Mouse (Mus musculus) heart, adult 11 months (tissue): Measurements from ENCODE around the gene Nrd1.

ENCODE experiments used
- DNase-seq: peaks from one replicate; pipeline ENCODE4 v3.0.0; 2022

The Nrd1 gene

DNA sequence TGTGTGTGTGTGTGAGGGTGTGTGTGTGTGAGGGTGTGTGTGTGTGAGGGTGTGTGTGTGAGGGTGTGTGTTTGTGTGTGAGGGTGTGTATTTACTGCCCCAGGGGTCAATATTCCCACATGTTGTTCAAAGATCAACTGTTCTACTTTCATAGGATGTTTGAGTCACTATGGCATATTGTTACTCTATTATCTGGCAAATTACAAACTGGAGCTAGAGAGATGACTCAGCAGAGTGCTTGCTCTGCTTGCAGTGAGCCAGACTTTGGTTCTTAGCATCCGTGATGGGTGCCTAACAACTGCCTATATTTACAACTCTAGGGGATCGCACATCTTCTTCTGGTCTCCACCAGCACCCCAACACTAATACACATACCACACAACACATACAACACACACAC is 29.4 kb downstream of the Nrd1 start:
- DNase-seq = no peak

DNA sequence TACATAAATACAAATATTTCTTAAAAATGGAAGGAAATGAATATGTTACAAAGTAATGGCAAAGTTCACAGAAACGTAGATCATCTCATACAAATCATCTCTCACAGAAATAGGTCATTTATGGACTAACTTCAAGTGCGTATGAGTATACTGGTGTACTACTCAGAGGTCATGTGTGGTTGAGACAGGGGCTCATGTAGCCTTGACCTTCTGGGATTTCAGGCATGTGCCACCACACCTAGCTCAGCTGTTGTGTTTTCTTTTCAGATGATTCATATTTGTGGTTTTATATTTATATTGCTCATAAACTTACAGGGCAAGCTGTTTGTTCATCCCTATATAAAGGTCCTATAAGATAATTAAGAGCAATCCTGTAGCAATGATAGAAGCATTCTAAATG is 29.8 kb downstream of the Nrd1 start:
- peak; percentile 13 for DNase-seq

DNA sequence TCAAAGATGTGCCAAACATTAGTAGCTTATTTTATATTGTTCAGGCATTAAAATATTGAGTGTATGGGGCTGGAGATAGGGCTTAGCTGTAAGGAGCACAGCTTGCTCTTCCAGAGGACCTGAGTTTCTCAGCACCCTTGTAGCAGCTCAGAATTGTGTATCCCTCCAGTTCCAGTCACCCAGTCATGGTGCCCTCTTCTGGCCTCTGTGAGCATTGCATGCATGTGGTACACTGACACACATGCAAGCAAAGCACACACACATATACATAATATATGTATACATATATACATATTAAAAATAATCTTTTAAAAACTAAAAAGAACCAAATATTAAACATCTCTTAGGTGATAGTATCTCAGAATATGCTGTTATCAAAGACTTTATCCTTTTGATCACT is 35.9 kb downstream of the Nrd1 start:
- DNase-seq = peak; percentile 78

DNA sequence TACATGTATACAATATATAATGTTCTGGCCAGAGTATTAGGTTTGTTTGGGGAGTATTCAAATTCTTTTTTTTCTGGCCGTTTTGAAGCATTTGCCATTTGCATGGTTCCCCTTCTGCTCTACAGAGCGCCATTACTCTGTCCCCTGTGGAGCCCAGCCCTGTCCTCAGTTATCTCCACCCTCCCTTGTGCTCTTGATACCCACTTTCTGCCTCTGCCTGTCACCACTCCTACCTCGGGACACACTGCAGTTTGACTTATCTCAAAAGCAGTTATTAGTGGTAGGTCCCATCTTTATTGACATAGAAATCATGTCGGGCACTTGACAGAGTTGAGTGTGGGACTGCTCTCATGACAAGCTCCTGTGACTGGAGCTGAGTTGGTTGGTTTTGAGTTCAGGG is 42.3 kb downstream of the Nrd1 start:
- peak; percentile 73 for DNase-seq

DNA sequence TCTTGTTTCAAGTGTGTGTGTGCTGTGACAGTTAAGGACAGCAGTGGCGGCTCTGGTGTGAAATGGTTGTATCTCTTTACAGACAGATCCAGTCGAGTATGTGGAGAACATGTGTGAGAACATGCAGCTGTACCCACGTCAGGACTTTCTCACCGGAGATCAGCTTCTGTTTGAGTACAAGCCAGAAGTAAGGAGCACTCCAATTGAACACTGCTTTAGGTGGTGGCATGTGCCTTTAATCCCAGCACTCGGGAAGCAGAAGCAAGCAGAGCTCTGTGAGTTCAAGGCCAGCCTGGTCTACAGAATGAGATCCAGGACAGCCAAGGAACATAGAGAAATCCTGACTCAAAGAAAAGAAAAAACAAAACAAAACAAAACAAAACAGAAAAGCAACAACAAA is 42.8 kb downstream of the Nrd1 start:
- peak; percentile 52 for DNase-seq

DNA sequence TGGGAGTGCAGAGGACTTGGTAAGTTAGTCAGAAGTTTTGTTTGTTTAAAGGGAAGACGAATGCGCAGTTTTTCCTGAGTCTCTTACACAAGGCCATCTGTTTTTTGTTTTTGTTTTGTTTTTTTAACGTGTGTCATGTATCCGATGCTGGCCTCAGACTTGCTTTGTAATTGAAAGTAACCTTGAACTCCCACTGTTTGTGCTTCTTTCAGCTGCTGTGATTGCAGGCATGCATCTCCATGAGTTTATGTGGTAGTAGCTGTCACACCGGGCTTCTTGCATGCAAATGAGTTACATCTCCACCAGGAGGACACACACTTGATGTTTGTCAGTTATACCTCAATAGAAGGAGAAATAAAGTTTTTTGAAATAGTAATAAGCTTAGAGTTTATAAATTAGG is 43.3 kb downstream of the Nrd1 start:
- DNase-seq = peak; percentile 30

DNA sequence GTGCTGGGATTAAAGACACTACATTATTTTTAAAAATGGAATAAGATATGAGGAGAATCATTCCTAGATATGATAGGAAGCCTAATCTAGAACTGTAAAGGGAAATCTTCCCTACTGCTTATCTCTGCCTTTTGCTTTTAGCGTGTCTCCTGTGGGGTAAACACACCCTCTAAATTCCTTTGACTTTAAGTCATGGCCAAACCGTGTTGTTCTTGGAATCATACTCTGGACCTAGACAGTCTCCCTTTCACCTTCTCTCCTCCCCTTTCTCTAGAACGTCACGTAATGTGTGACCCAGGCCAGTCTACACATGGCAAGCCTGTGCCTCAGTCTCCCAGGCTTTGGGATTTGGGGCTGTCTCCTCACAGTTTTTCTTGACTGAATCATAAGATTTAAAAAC is 47.8 kb downstream of the Nrd1 start:
- peak; percentile 80 for DNase-seq

DNA sequence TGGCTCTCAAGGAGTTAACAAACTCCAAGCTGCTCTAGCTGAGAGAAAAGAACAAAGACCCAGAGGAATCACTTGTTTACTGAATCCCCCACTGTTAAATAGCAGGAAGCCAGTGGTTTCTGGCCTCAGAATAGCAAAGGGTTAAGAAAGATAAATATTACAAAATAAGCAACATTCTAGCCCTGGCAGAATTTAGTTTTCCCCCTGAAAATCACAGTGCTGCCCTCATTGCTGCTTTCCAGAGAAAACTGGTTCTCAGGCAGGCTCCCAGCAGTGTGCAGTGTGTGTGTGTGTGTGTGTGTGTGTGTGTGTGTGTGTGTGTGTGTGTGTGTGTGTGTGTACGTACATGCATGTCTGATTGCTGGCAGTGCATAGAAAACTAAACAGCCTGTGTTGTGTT is 51.8 kb downstream of the Nrd1 start:
- no peak for DNase-seq

DNA sequence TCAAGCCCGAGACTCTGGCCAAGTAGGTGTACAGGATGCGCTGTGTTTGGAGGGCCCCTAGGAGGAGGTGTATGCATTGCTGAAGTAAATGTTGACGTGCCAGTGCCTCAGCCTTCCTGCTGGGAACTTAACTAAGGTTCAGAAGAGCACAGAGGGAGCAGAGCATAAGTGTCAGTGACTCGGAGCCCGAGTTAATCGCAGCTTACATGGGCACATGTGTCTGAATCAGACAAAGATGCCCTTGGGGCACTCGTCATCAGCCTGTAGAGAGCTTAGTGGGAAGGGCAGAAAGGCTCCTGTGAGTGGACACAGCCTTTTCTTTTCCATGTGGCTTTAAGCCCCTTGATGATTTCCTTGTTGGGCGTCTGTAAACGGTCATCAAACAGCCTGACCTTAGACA is 53.5 kb downstream of the Nrd1 start:
- DNase-seq = peak; percentile 68

DNA sequence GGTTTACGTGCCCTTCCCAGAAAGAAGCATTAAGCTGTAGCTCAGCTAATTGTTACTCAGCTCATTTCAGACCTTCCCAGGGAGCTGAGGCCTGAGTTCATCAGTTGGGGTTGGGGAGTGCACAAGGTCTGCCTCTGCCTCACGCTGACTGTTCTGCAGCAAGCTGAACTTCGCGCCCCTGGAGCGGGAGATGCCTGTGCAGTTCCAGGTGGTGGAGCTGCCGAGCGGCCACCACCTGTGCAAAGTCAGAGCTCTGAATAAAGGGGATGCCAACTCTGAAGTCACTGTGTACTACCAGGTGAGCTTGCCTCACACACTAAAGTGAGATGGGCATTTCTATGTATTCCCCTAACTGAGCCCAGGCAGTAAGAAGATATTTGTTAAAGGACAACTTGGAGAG is 55.9 kb downstream of the Nrd1 start:
- DNase-seq = peak; percentile 74

DNA sequence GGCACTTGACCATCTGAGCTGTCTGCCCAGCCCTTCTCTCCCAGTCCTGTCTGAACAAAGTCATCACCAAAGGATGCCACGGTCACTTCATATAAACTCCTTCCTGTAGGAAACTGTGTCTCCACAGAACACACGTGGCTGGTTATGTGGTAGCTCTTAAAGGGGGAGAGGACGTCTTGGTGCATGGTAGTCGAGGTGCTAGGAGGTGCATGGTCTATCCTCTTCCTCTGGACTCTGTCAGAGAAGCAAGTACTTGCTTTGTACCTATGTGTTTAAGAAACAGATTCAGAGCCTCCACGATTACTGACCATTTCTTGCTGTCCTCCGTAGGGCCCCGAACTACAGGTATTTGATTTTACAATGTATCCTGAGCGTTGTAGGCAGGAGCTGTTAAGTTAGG is 57.2 kb downstream of the Nrd1 start:
- DNase-seq = peak; percentile 68

DNA sequence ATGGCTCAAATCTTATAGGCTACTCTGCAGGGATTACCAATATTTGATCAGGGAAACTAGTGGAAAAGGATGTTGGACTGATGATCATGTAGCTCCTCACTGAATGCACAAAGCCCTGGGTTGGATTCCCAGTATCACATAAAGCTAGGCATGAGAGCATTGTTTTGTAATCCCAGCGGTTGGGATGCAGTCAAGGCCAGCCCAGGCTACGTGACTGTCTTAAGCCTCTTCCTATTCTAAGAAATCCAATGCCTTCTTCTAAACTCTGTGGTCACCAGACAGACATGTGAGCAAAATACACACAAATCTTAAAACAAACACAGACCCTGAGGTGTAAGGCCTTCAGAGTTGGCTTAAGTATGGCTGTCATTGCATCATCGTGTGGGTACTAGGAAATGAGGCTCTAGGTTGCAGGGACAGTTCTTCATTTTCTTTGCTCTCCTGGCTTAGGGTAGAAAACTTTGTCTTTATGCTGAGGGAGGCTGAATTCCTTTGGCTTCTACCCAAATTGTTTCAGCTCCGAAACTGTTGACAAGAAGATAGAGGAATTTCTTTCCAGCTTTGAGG is 58.9 kb downstream of the Nrd1 start:
- peak; percentile 77 for DNase-seq

DNA sequence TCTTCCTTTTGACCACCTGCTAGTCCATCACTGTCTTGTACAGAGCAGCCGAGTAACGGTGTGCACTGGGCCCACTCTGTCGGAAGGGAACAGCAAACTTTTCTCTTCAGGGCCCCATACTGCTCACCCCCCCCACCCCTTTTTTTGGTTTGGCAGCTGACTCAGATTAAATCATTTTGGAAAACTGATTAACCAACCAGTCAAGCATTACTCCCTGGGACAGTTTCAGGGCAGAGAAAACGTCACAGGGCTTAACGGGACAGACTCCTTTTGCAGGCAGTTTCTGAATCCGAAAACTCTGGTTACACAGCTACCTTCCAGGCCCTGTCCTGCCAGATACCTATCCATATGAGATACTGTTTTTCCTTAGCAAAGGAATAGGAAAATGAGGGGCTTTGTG is 64.5 kb downstream of the Nrd1 start:
- peak; percentile 71 for DNase-seq

DNA sequence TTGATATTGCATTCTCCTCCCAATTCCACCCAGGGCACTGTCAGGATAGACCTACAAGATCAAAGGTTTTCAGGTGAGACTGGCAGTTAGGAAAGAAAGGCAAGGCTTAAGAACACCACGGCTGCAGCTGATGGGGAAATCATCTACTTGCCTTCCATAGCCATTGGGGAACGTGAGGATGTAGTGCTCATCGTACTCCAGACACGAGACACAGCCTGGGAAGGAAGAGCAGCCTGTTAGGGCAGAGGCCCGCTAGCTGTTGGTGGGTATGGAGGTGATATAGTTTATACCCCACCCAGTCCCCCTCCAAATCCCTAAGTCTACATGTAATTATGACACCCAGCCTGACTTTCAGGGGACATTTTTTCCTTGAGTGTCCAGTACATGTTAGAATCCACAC is 65.3 kb downstream of the Nrd1 start:
- peak; percentile 87 for DNase-seq

DNA sequence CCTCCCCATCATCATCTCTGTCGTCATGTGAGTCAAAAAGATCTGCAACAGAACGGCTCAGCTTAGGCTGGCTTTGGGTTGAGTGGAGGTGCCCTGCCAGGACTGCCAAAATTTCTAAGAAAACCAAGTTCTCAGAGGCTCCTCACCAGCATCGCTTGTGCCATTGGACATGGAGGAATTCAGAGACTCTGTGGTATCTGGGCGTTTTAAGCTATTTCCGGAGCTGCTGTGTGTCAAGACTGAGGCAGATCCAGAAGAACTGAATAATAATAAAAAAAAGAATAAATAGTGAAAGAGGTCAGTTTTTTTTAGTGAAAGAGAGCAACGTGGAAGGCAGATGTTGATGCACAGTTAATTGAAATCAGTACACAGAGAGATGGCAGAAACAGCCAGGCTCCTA is 72.4 kb downstream of the Nrd1 start:
- no peak for DNase-seq

DNA sequence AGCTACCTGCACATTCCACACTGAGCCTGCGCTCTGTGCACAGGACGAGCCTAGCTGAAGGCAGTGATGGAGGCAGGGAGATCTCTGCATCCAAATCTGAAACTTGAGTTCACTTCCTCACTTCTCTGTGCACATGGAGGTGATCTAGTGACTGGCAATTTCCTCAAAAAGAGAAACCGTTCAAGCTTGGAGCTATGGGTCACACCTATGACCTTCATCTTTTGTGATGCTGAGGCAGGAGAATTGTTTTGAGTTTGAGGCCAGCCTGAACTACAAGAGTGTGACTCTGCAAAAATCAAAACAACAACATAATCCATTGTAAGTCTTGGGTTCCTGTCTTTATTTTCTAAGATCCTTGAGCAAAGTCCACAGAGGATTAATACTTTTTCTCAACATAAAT is 72.8 kb downstream of the Nrd1 start:
- DNase-seq = peak; percentile 54

DNA sequence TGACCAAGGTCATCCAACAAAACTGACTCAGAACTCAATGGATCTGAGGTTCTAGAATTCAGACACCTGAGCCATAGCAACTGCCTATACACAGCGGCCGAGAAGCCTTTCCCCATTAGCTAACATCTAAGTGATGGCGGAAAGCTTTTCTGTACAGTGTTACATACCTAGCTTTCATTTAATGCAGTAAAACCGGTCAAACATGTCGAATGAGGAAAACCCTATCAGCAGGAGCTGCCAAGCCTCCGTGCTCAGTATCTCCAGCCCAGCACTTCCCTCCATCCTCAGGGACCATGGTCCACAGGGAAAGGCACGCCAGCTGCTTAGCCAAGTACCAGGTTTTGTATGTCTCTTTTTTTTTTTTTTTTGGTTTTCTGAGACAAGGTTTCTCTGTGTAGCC is 78.5 kb downstream of the Nrd1 start:
- peak; percentile 71 for DNase-seq

DNA sequence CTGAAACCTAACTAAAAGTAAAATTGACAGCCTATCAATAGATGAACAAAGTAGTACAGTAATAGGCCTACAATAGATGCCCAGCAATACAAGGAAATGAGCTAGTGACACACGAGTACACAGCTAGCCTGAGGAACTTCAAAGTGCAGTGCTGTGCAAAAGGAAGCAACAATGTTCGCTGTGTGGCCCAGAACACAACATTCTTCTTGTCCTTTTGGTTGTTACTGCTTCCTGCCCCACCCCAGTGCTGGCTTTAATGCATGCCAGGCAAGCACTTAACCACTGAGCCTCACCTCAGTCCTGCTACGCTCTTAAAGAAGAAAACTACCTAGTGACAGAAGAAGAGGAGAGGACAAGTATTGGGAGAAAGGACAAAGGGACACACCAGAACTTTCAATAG is 79.2 kb downstream of the Nrd1 start:
- DNase-seq = peak; percentile 91

DNA sequence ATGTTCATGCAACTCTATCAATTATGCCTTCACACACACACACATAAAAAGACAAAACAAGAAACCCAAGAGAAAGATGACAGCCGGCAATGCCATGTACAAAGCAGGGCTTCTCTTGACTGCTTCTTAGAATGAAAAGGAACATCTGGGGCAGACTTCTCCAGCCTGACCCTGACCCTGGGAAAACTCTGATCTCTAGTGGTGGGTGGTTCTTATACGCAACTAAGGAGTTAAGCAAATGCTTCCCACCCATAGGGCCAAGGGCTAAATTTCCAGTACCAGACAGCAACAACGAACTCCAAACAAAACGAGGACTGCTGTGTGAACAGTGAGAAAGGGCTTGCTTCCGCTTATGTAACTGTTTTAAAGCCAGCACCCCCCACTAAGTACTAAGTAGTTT is 79.7 kb downstream of the Nrd1 start:
- peak; percentile 85 for DNase-seq

DNA sequence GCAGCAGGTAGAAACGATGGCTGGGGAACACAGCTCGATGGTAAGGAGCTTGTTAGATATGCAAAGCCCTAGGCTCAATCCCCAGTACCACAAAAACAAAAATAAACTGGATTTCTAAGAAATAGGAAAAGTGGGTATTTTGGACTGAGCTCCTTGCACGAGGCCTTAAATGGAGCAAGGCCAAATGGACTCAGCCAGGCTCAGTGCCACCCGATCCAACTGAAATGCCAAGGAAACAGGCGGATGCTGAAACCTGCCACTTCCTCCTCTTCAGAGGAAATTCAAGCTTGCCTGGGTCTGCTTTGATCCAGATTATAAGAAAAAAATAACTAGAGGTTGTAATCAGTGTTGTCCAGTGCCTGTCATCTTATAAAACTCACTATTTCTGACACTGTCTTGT is 88.7 kb downstream of the Nrd1 start:
- no peak for DNase-seq

DNA sequence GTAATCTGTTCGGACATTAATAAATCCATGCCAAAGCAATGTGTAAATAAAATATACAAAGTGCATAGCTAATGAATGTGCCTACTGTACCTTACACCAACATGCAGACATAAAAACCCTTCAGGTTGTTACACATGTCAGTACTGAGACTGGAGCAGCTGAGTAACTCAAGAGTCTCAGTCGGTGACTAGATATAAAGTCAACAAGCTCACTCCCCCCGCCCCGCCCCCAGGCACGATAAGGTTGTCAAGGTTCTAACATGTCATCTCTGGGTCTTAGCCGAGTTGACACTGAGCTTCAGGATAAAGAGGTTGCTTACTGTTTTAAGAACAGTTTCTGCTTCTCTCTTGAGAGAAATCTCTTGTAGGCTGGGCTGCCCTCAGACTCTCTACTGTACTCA is 89.5 kb downstream of the Nrd1 start:
- no peak for DNase-seq

DNA sequence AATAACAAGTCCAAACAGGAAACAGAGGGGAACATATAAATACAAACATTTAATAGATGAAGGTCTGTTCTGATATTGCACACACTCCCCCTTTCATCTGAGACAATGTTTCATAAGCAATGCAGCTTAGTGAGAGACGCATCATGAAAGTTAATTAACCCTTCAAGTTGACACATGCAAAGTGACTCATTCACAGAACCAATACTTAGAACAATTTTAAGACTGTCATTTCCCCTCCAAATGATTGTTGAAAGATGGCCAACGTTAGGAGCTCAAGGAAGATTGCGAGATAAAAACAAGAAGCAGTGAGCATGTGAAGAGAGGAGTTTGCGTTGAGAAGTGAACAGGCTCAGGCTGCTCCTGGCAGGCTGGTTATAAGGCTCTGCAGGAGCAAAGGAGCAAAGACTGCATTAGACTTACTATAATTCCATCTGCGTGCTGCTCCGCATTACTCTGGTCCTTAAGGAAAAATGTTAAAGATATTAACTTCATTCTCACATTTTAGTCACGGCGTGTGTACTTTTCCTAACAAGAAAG is 90.9 kb downstream of the Nrd1 start:
- no peak for DNase-seq

DNA sequence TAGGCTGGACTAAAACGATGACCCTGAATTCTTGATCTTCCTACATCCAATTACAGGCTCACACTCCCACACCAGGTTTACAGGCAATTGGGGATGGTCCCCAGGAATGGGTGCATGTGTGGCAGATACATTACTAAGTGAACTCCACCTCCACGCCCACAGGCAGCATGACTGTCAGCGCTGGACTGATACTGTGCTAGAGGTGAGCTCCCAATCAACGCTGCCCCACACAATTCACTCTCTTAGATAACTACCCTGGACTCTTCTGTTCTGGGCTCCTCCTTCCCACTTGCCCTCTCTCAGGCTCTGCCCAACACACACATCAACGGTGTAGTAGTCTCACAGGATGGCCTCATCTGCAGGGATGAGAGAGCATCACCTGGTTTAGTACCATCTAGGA is 91.9 kb downstream of the Nrd1 start:
- no peak for DNase-seq

DNA sequence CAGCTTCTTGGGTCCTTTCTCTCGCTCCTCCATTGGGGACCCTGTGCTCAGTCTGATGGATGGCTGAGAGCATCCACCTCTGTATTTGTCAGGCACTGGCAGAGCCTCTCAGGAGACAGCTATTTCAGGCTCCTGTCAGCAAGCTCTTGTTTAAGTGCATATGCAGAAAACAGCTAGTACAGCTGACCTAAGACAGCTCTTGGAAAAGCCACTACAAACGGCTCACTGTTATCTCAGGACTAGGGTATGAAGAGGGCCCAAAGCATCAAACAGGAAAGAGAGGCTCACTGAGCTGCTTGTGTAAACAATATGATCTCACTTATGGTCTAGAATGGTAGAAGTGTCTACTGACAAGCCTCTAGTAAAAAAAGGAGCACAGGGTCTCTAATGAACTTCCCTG is 93.8 kb downstream of the Nrd1 start:
- peak; percentile 90 for DNase-seq

DNA sequence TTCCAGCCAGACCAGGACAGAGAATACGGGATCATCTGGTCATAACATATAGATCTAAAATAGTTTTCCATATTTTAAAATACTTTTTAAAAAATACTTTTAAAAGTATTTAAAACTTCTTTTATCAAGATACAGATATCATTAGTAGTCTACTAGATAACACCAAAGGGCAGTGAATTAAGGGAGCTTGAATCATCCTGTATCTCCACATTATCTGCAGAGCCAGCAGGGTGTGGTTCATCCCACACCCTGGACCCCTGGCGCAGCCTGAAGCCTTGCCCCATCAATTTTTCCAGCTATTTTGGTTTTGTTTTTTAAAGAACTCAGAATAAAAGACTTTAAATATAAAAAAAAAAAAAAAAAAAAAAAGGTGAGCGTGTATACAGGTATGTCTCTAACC is 98.4 kb downstream of the Nrd1 start:
- peak; percentile 4 for DNase-seq

DNA sequence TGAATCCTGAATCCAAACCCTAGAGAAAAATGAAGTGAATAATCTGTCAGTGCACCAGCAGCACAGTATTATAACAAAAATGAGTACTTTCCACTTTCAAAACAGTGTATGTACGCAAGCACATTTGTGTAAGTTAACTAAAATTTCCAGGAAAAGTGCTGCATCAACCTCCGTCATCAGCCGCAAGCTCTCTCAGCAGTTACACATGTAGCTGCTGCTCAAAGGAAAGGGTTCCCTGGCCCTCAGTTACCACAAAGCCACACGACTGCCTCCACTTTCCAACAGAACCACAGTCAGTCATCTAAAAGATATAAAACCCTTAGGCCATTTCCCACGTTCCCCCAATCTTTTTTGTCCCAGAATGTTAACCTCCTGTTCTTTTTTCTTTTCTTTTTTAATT is 102.1 kb downstream of the Nrd1 start:
- peak; percentile 67 for DNase-seq
